Mouse (Mus musculus) heart, postnatal 25 days (tissue): ENCODE measurements around the gene Prss46. TPM values are rescaled to one million over a fixed set of nuclear protein-coding genes. Genes with fewer than 3 reads are reported as not detected.
"Not testable (repeated sequence)": the region's sequence is repeated elsewhere in the genome, so short reads cannot be mapped to it uniquely, and the experiment has no call there.

Experiments used
- DNase-seq: peaks from one replicate; pipeline ENCODE4 v3.0.0; 2022; ENCODE audit warnings: low spot score
- intact Hi-C: fragments of 180-260 bp; cut with DNase I; formaldehyde crosslinking; loops from one replicate; pipeline ENCODE4 v1.15.1; 2025
- total RNA-seq, 2 experiments: library from RNA; stranded (reverse); gene quantifications; 2 replicates each; pipeline ENCODE4 v1.2.3; 2021

Gene Prss46
- not detected for total RNA-seq

- intact Hi-C loops: no loop called here
Observed at GRCm38 (mm10) chr9:110844206-110844605, at the start of gene Prss46. Prss46 (plus strand) TSS chr9:110844506.

GRCm38 (mm10) chr9:110797013-110797412 is 47.3 kb upstream of the Prss46 start:
- intact Hi-C loops: no loop called here
- no peak for DNase-seq

More at GRCm38 (mm10) chr9:110844206-110844605, at the start of gene Prss46:
- no peak for DNase-seq

- intact Hi-C loops: no loop called here
- DNase-seq: no peak
Observed at GRCm38 (mm10) chr9:110797866-110798265, 46.4 kb upstream of the Prss46 start, which contains the start of gene Prss42. Prss42 (plus strand) TSS chr9:110798166.

- no peak for DNase-seq
- intact Hi-C loops: loop anchor here (5.0 kb wide), 1 partner anchor 51 kb away; no protein-coding TSS in a partner anchor
Observed at GRCm38 (mm10) chr9:110800834-110801479, 43.3 kb upstream of the Prss46 start.

- DNase-seq: no peak
- intact Hi-C loops: loop anchor here (5.0 kb wide), 1 partner anchor 49 kb away; no protein-coding TSS in a partner anchor
Observed at GRCm38 (mm10) chr9:110803294-110803693, 41.0 kb upstream of the Prss46 start.

- intact Hi-C loops: no loop called here
- DNase-seq: no peak
Observed at GRCm38 (mm10) chr9:110810051-110810450, 34.3 kb upstream of the Prss46 start.

- intact Hi-C loops: no loop called here
- DNase-seq: no peak
Observed at GRCm38 (mm10) chr9:110813789-110814188, 30.5 kb upstream of the Prss46 start, which contains the start of gene Prss44. Prss44 (plus strand) TSS chr9:110813994.

- DNase-seq, intact Hi-C loops: not testable (repeated sequence)
Observed at GRCm38 (mm10) chr9:110820546-110820945, 23.8 kb upstream of the Prss46 start.

- intact Hi-C loops: no loop called here
- DNase-seq: no peak
Observed at GRCm38 (mm10) chr9:110821436-110821835, 22.9 kb upstream of the Prss46 start.

- intact Hi-C loops: no loop called here
- DNase-seq: no peak
Observed at GRCm38 (mm10) chr9:110825426-110825825, 18.9 kb upstream of the Prss46 start.

- intact Hi-C loops: no loop called here
- DNase-seq: no peak
Observed at GRCm38 (mm10) chr9:110825832-110826231, 18.5 kb upstream of the Prss46 start.

GRCm38 (mm10) chr9:110826390-110826789 is 17.9 kb upstream of the Prss46 start, which contains the start of gene Prss43:
Prss43 (plus strand) TSS chr9:110826690.
- no peak for DNase-seq
- intact Hi-C loops: no loop called here

GRCm38 (mm10) chr9:110833021-110833420 is 11.3 kb upstream of the Prss46 start:
- no peak for DNase-seq
- intact Hi-C loops: no loop called here

- DNase-seq: no peak
- intact Hi-C loops: no loop called here
Observed at GRCm38 (mm10) chr9:110834411-110834810, 9.9 kb upstream of the Prss46 start, which contains the start of gene Prss45. Prss45 (plus strand) TSS chr9:110834588.

- DNase-seq: no peak
- intact Hi-C loops: no loop called here
Observed at GRCm38 (mm10) chr9:110834961-110835360, 9.3 kb upstream of the Prss46 start.

GRCm38 (mm10) chr9:110836112-110836511 is 8.2 kb upstream of the Prss46 start:
- intact Hi-C loops: no loop called here
- peak; percentile 16 for DNase-seq

GRCm38 (mm10) chr9:110840905-110841304 is 3.4 kb upstream of the Prss46 start:
- no peak for DNase-seq
- intact Hi-C loops: no loop called here

- intact Hi-C loops: no loop called here
Observed at GRCm38 (mm10) chr9:110841438-110841837, 2.9 kb upstream of the Prss46 start.

GRCm38 (mm10) chr9:110849162-110849561 is 4.9 kb downstream of the Prss46 start:
- DNase-seq: no peak
- intact Hi-C loops: no loop called here

More at GRCm38 (mm10) chr9:110841438-110841837, 2.9 kb upstream of the Prss46 start:
- no peak for DNase-seq

- intact Hi-C loops: no loop called here
- DNase-seq: no peak
Observed at GRCm38 (mm10) chr9:110855903-110856302, 11.6 kb downstream of the Prss46 start.

GRCm38 (mm10) chr9:110856920-110857319 is 12.6 kb downstream of the Prss46 start:
- intact Hi-C loops: no loop called here
- DNase-seq: no peak
